Mouse (Mus musculus) left cerebral cortex, adult 9 months (tissue): ENCODE measurements around the gene Hsd3b4.
"Not testable (repeated sequence)": the region's sequence is repeated elsewhere in the genome, so short reads cannot be mapped to it uniquely, and the experiment has no call there.

Experiments
- DNase-seq, 2 experiments: peaks; one replicate each; pipeline ENCODE4 v3.0.0; 2022; ENCODE audit warnings: low spot score in 2 of 2

Gene Hsd3b4

GRCm38 (mm10) chr3:98510414-98510813 lies at the start of gene Hsd3b4:
Gene Hsd3b4 (minus strand): TSS chr3:98510514.
- not testable (repeated sequence) for DNase-seq

- not testable (repeated sequence) for DNase-seq
These were observed 40.5 kb upstream of the Hsd3b4 start for GRCm38 (mm10) chr3:98550832-98551231.

GRCm38 (mm10) chr3:98550215-98550614 lies 39.9 kb upstream of the Hsd3b4 start:
- not testable (repeated sequence) for DNase-seq

- not testable (repeated sequence) for DNase-seq
These were observed 38.2 kb upstream of the Hsd3b4 start for GRCm38 (mm10) chr3:98548495-98548894.

GRCm38 (mm10) chr3:98547641-98548040 lies 37.3 kb upstream of the Hsd3b4 start:
- not testable (repeated sequence) for DNase-seq

- not testable (repeated sequence) for DNase-seq
These were observed 14.7 kb upstream of the Hsd3b4 start for GRCm38 (mm10) chr3:98524978-98525377.

GRCm38 (mm10) chr3:98524552-98524951 lies 14.2 kb upstream of the Hsd3b4 start:
- DNase-seq, result not testable (repeated sequence)

GRCm38 (mm10) chr3:98522779-98523178 lies 12.5 kb upstream of the Hsd3b4 start:
- DNase-seq, result not testable (repeated sequence)

GRCm38 (mm10) chr3:98507229-98507628 lies 3.1 kb downstream of the Hsd3b4 start:
- DNase-seq, result not testable (repeated sequence)

GRCm38 (mm10) chr3:98497401-98497800 lies 12.9 kb downstream of the Hsd3b4 start:
- DNase-seq, result not testable (repeated sequence)

- not testable (repeated sequence) for DNase-seq
These were observed 13.6 kb downstream of the Hsd3b4 start for GRCm38 (mm10) chr3:98496762-98497161.

- not testable (repeated sequence) for DNase-seq
These were observed 15.3 kb downstream of the Hsd3b4 start for GRCm38 (mm10) chr3:98495055-98495454.

- DNase-seq, result not testable (repeated sequence)
These were observed 16.1 kb downstream of the Hsd3b4 start for GRCm38 (mm10) chr3:98494184-98494583.

- DNase-seq, result not testable (repeated sequence)
These were observed 38.8 kb downstream of the Hsd3b4 start for GRCm38 (mm10) chr3:98471499-98471898.

- DNase-seq, result not testable (repeated sequence)
These were observed 39.3 kb downstream of the Hsd3b4 start for GRCm38 (mm10) chr3:98471057-98471456.

- not testable (repeated sequence) for DNase-seq
These were observed 41.0 kb downstream of the Hsd3b4 start for GRCm38 (mm10) chr3:98469323-98469722.

- DNase-seq, result not testable (repeated sequence)
These were observed 53.3 kb downstream of the Hsd3b4 start, which contains the start of gene Gm4450 for GRCm38 (mm10) chr3:98457026-98457425. Gene Gm4450 (minus strand): TSS chr3:98457126.

- DNase-seq, result not testable (repeated sequence)
These were observed 56.5 kb downstream of the Hsd3b4 start for GRCm38 (mm10) chr3:98453786-98454185.
